Mouse (Mus musculus) T-helper 2 cell (primary cell): ENCODE measurements around the gene Prune1.

ENCODE experiments used
- in situ Hi-C: fragments of 300-600 bp; cut with MboI, MseI; formaldehyde crosslinking; loops from one replicate; pipeline ENCODE4 v1.15.1; 2025; ENCODE audit warnings: high pct_unique_total_duplicates

Prune1 gene

GRCm38 (mm10) chr3:95306244-95306643, 24.4 kb upstream of the Prune1 start:
- in situ Hi-C loops: no loop called here

DNA sequence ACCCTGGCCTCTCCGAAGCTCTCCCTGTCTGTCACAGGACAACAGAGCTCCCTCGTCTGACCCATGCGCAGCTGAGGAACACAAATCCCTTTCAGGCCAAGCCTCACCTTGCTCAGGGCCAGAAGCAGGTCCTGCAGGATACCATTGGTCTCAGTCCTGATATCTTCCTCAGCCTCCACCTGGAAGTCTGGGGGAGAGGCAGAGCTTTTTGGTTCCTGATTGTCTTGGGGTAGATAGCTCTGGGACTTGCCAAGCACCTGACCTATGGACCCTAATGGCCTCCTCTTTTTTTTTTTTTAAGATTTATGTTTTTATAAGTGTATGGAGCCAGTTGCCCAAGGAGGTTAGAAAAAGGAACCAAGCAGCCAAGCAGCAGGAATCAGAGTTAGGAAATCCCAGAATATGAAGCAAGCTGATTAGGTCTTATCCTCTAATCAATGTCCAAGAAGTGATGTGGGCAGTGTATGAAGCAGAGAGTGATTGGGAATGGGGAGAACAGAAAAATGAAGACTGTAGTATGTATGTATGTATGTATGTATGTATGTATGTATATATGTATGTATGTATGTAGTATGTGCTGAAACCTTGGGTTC, 19.4 kb upstream of the Prune1 start:
- in situ Hi-C loops: no loop called here

- in situ Hi-C loops: no loop called here
These were observed 16.1 kb upstream of the Prune1 start for GRCm38 (mm10) chr3:95298018-95298417.

- in situ Hi-C loops: no loop called here
These were observed 14.2 kb upstream of the Prune1 start for GRCm38 (mm10) chr3:95296103-95296469.

DNA sequence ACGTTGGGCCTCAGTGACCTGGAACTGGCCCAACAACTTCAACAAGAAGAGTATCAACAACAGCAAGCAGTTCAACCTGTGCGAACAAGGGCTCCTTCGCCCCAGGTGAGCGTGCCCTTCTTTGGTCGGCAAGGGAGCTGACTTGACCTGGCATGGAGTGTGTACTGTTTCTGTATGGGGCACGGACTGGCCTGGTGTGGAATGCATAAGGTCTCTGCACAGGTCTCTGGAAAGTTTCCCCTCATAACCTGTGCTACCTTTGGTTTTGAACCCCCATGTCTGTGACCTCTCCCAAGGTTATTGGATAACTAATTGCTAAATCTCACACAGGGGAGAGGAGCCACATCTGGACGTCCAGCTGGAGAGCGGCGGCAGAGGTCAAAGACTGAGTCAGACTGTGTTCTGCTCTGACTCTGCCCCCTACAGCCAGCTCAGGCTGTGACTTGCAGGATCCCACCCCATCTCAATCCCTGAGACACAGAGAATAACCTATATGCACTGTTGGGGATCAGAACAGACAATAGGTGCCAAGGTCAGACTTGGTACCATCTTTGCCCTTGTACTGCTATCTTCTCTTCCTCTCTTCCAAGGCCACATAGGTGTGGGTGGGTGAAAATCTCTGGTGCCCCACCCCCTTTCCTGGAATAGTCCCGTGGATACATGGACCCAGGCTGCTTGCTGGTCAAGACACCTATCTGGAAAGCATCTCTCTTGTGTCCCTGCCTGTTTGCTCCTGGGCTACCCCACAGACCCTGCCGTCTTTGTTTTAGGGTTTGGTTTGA, 13.6 kb upstream of the Prune1 start:
- in situ Hi-C loops: no loop called here

- in situ Hi-C loops: no loop called here
These were observed 12.8 kb upstream of the Prune1 start for GRCm38 (mm10) chr3:95294718-95295117.

GRCm38 (mm10) chr3:95294316-95294715, 12.4 kb upstream of the Prune1 start:
- in situ Hi-C loops: no loop called here

GRCm38 (mm10) chr3:95293537-95293936, 11.7 kb upstream of the Prune1 start:
- in situ Hi-C loops: no loop called here

- in situ Hi-C loops: no loop called here
These were observed 11.0 kb upstream of the Prune1 start for GRCm38 (mm10) chr3:95292899-95293298.

- in situ Hi-C loops: no loop called here
These were observed 9.2 kb upstream of the Prune1 start for GRCm38 (mm10) chr3:95291041-95291440.

- in situ Hi-C loops: no loop called here
These were observed 8.3 kb upstream of the Prune1 start for GRCm38 (mm10) chr3:95290156-95290555.

GRCm38 (mm10) chr3:95289419-95289818, 7.5 kb upstream of the Prune1 start:
- in situ Hi-C loops: no loop called here

DNA sequence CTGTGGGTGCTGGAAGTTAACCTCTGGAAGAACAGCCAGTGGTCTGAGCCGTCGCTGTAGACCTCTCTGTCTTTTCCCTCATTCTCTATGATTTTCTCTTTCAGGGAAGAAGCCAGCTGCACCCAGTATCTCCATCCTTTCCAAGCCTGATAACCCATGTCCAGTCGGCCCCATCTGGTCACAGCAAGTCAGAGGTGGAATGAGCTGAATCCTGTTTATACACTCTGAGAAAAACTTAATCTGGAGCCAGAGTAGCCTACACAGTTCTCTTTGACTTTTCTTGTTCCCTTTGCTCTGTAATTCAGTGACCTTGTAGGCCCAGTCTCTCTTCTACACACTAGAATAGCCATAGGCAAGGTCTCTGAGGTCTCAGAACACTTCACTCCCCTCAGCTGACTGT, 5.7 kb upstream of the Prune1 start:
- in situ Hi-C loops: no loop called here

- in situ Hi-C loops: no loop called here
These were observed 4.6 kb upstream of the Prune1 start for GRCm38 (mm10) chr3:95286510-95286909.

GRCm38 (mm10) chr3:95286011-95286410, 4.1 kb upstream of the Prune1 start:
- in situ Hi-C loops: no loop called here

- in situ Hi-C loops: no loop called here
These were observed 3.5 kb upstream of the Prune1 start for GRCm38 (mm10) chr3:95285390-95285789.

GRCm38 (mm10) chr3:95284501-95285281, 2.8 kb upstream of the Prune1 start:
- in situ Hi-C loops: no loop called here

DNA sequence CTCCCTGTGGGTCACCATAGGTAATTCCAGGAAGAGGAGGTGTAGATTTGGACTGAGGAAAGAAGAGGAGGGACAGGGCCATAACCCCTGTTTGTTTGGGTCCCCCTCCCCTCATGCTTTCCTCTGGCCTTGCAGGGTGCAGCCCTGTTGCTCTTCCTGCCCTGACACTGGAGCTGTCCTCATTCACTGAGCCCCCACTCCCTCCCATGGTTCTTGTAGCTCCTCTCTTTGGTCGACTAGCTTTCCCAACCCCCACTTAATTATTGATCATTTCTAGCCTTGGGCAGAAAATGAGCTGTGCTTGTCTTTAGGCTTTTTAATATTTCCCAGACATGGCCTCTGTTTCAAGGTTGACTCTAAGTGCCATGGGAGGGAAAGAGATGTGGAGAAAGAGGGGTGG, 2.2 kb upstream of the Prune1 start:
- in situ Hi-C loops: no loop called here

DNA sequence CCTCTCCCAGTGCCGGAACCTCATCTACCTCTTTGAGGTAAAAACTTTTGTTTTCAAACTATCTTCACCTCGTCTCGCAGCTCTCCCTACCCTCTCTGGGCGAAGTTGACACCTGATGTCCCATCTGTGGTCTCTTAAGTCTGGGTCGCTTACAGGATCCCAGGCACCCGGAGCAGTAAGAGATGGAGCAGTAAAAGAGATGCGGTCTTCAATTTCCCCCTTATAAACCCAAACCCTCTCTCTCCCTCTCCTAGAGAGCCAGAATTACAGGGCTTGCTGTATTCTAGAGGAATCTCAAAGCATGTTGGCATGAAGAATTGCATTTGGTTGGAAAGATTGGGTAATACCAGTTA, 1.7 kb upstream of the Prune1 start:
- in situ Hi-C loops: no loop called here

GRCm38 (mm10) chr3:95282865-95283588, 1.2 kb upstream of the Prune1 start:
- in situ Hi-C loops: no loop called here

GRCm38 (mm10) chr3:95282381-95282864, 547 bp upstream of the Prune1 start:
- in situ Hi-C loops: no loop called here

DNA sequence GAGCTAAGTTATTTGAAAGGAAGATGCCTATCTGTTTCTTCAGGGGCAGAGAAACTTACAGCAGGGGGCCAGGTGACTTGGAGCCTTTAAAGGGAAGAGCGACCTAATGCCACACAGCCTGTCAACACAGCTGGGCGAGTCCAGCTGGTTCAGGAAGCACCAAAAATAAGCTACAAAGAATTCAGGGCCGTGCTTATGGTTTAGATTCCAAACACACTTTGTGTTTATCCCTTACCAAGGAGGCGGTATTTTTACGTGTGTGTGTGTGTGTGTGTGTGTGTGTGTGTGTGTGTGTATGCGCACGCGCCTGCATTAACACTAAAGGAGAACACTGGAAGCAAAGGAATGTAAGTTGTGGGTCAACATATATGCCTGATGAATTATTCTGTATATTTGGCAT, 1.1 kb downstream of the Prune1 start:
- in situ Hi-C loops: no loop called here
